Mouse (Mus musculus) limb, embryonic 14.5 days (tissue): Measurements from ENCODE around the gene Cops9. TPM values are rescaled to one million over a fixed set of nuclear protein-coding genes. Genes with fewer than 3 reads are reported as not detected.

Source experiments
- ATAC-seq: fragments of 200-750 bp; cut with Nextera tagmentation; 2 replicates; pipeline ENCODE4 v1.8.0; 2017; ENCODE audit warnings: low read depth, moderate number of reproducible peaks, moderate TSS enrichment; ENCODE audit not compliant: low FRiP score
- DNase-seq: peaks from one replicate; pipeline ENCODE4 v3.0.0-alpha.2; 2015; ENCODE audit warnings: low spot score
- H3K27ac ChIP-seq: fragments of 300-500 bp; sonication (generic); replicated peaks from 2 replicates; pipeline ENCODE4 v1.5.1; 2014; ENCODE audit warnings: low read depth, mild to moderate bottlenecking, low read length, moderate library complexity, mixed read lengths
- H3K27me3 ChIP-seq: fragments of 300-500 bp; sonication (generic); 2 replicates; pipeline ENCODE4 v1.6.1; 2014; ENCODE audit warnings: low read length, mixed read lengths; ENCODE audit not compliant: control insufficient read depth, insufficient read depth
- H3K36me3 ChIP-seq: fragments of 300-500 bp; sonication (generic); 2 replicates; pipeline ENCODE4 v1.6.1; 2014; ENCODE audit warnings: mild to moderate bottlenecking, low read length, moderate library complexity, mixed read lengths; ENCODE audit not compliant: control insufficient read depth, insufficient read depth
- H3K4me1 ChIP-seq: fragments of 300-500 bp; sonication (generic); 2 replicates; pipeline ENCODE4 v1.6.1; 2014; ENCODE audit warnings: antibody characterized with exemption, low read length, mixed read lengths; ENCODE audit not compliant: control insufficient read depth, insufficient read depth
- H3K4me2 ChIP-seq: fragments of 300-500 bp; sonication (generic); replicated peaks from 2 replicates; pipeline ENCODE4 v1.6.1; 2014; ENCODE audit warnings: low read depth, mild to moderate bottlenecking, low read length, moderate library complexity; ENCODE audit not compliant: severe bottlenecking
- H3K4me3 ChIP-seq: fragments of 300-500 bp; sonication (generic); replicated peaks from 2 replicates; pipeline ENCODE4 v1.5.1; 2014; ENCODE audit warnings: low read length
- H3K9ac ChIP-seq: fragments of 300-500 bp; sonication (generic); 2 replicates; pipeline ENCODE4 v1.6.1; 2014; ENCODE audit warnings: mild to moderate bottlenecking, low read depth, low read length, moderate library complexity; ENCODE audit not compliant: severe bottlenecking
- H3K9me3 ChIP-seq: fragments of 300-500 bp; sonication (generic); 2 replicates; pipeline ENCODE4 v1.6.1; 2016; ENCODE audit warnings: low read length; ENCODE audit not compliant: control insufficient read depth
- POLR2A ChIP-seq: fragments of 200-500 bp; IDR thresholded peaks from 2 replicates; pipeline ENCODE4 v1.8.0; 2012; ENCODE audit warnings: inconsistent platforms, mild to moderate bottlenecking, moderate library complexity, borderline replicate concordance; ENCODE audit not compliant: insufficient read depth, insufficient read length; ENCODE audit errors: extremely low read depth
- WGBS: fragments of 180-500 bp; shearing (Covaris S2); extraction: QIAGEN DNeasy Blood & Tissue Kit; methylation state at CpG from one replicate; pipeline ENCODE4 v1.1.7; 2014; 5-methylcytosine and 5-hydroxymethylcytosine counted together
- polyA plus RNA-seq, 2 experiments: library from polyadenylated mRNA; depleted of rRNA in 1 of 2; stranded (reverse) in 1 of 2; unstranded in 1 of 2; fragments of >200 nt; fragmentation: Nextera tagmentation in 1 of 2; extraction: Ambion mirVana in 1 of 2; gene quantifications; 2 replicates each; pipeline versions ENCODE4 v1.2.1 to v1.2.3; 2012 to 2014

Gene Cops9
- polyA plus RNA-seq, 2 experiments, result 208 to 441 TPM

GRCm38 (mm10) chr1:92628227-92628626 is 13.6 kb downstream of the Cops9 start:
- no peak for ATAC-seq
- WGBS, result 53% methylated on average over 4 of the region's 4 CpGs
- no peaks in the 10 kb centered on the region for H3K27me3 ChIP-seq
- no peaks in the 10 kb centered on the region for H3K9me3 ChIP-seq
- no peak for TF ChIP-seq POLR2A
- H3K4me2 ChIP-seq, result no peak overlapping the region
- no peaks in the 10 kb centered on the region for H3K36me3 ChIP-seq
- no peak overlapping the region for H3K4me3 ChIP-seq
- H3K9ac ChIP-seq, result no peak overlapping the region
- no peaks in the 10 kb centered on the region for H3K4me1 ChIP-seq
- no peak for DNase-seq
- no peak overlapping the region for H3K27ac ChIP-seq

GRCm38 (mm10) chr1:92618360-92618759 is 23.4 kb downstream of the Cops9 start:
- ATAC-seq, result no peak
- H3K27ac ChIP-seq, result no peak overlapping the region
- H3K36me3 ChIP-seq, result no peaks in the 10 kb centered on the region
- no peak overlapping the region for H3K9ac ChIP-seq
- no peaks in the 10 kb centered on the region for H3K4me1 ChIP-seq
- no peak for TF ChIP-seq POLR2A
- H3K9me3 ChIP-seq, result no peaks in the 10 kb centered on the region
- WGBS, result 68% methylated on average over 4 of the region's 4 CpGs
- no peak overlapping the region for H3K4me3 ChIP-seq
- DNase-seq, result no peak
- H3K4me2 ChIP-seq, result no peak overlapping the region
- no peaks in the 10 kb centered on the region for H3K27me3 ChIP-seq

GRCm38 (mm10) chr1:92617488-92617887 is 24.3 kb downstream of the Cops9 start, which contains the start of gene Olfr12:
Olfr12 (plus strand) TSS chr1:92617788.
- H3K9ac ChIP-seq, result no peak within 1 kb of the TSS
- no peaks in the 10 kb centered on the region for H3K27me3 ChIP-seq
- H3K27ac ChIP-seq, result no peak within 1 kb of the TSS
- no peak for DNase-seq
- ATAC-seq, result no peak
- no peak for TF ChIP-seq POLR2A
- no peaks in the 10 kb centered on the region for H3K36me3 ChIP-seq
- H3K4me1 ChIP-seq, result no peaks in the 10 kb centered on the region
- no peak within 1 kb of the TSS for H3K4me3 ChIP-seq
- no peaks in the 10 kb centered on the region for H3K9me3 ChIP-seq
- WGBS, result 59% methylated on average over 2 of the region's 2 CpGs
- no peak within 1 kb of the TSS for H3K4me2 ChIP-seq

- no peak for DNase-seq
- Histone ChIP-seq H3K9me3 (no peaks in the 10 kb centered on the region), H3K36me3 (no peaks in the 10 kb centered on the region), H3K4me3 (no peak overlapping the region), H3K9ac (no peak overlapping the region), H3K27me3 (no peaks in the 10 kb centered on the region), H3K4me2 (no peak overlapping the region), H3K27ac (no peak overlapping the region), H3K4me1 (no peaks in the 10 kb centered on the region)
- TF ChIP-seq POLR2A, result no peak
- no peak for ATAC-seq
- WGBS, result 63% methylated on average over 1 of the region's 1 CpGs
These were observed 25.7 kb downstream of the Cops9 start for GRCm38 (mm10) chr1:92616046-92616445.

GRCm38 (mm10) chr1:92614516-92614915 is 27.3 kb downstream of the Cops9 start:
- no peaks in the 10 kb centered on the region for H3K4me1 ChIP-seq
- no peak overlapping the region for H3K4me2 ChIP-seq
- WGBS, result 16% methylated on average over 1 of the region's 1 CpGs
- ATAC-seq, result no peak
- no peak for TF ChIP-seq POLR2A
- H3K9ac ChIP-seq, result no peak overlapping the region
- no peaks in the 10 kb centered on the region for H3K36me3 ChIP-seq
- no peaks in the 10 kb centered on the region for H3K27me3 ChIP-seq
- no peak overlapping the region for H3K4me3 ChIP-seq
- H3K9me3 ChIP-seq, result no peaks in the 10 kb centered on the region
- H3K27ac ChIP-seq, result no peak overlapping the region
- DNase-seq, result peak; percentile 28

GRCm38 (mm10) chr1:92613175-92613574 is 28.6 kb downstream of the Cops9 start:
- DNase-seq (no peak), ATAC-seq (no peak)
- H3K4me3 ChIP-seq, result no peak overlapping the region
- H3K9me3 ChIP-seq, result no peaks in the 10 kb centered on the region
- WGBS, result 43% methylated on average over 4 of the region's 4 CpGs
- H3K4me2 ChIP-seq, result no peak overlapping the region
- H3K27me3 ChIP-seq, result no peaks in the 10 kb centered on the region
- no peak for TF ChIP-seq POLR2A
- H3K9ac ChIP-seq, result no peak overlapping the region
- no peaks in the 10 kb centered on the region for H3K4me1 ChIP-seq
- no peaks in the 10 kb centered on the region for H3K36me3 ChIP-seq
- H3K27ac ChIP-seq, result no peak overlapping the region
